Mouse (Mus musculus) layer of hippocampus, postnatal 25 days (tissue): ENCODE data around the gene Tmem45a. TPM values are rescaled to one million over a fixed set of nuclear protein-coding genes. Genes with fewer than 3 reads are reported as not detected.

Source experiments
- DNase-seq, 2 experiments: peaks; one replicate each; pipeline ENCODE4 v3.0.0; 2022; ENCODE audit warnings: mixed read lengths in 2 of 2, low spot score in 1 of 2; ENCODE audit errors: extremely low spot score in 1 of 2
- total RNA-seq, 2 experiments: library from RNA; stranded (reverse); gene quantifications; 2 replicates each; pipeline ENCODE4 v1.2.3; 2021

Tmem45a gene
- total RNA-seq, 2 experiments from 2014 or later, result 0.61 to 0.69 TPM

GRCm38 (mm10) chr16:56799541-56800029 is 86.4 kb downstream of the Tmem45a start:
- no peak for DNase-seq

- DNase-seq, result no peak
These were observed 87.1 kb downstream of the Tmem45a start for GRCm38 (mm10) chr16:56798873-56799272.

GRCm38 (mm10) chr16:56795481-56796139 is 90.4 kb downstream of the Tmem45a start, which contains the start of gene Adgrg7:
Gene Adgrg7 (minus strand): TSS chr16:56795855.
- no peak for DNase-seq

GRCm38 (mm10) chr16:56794383-56795144 is 91.4 kb downstream of the Tmem45a start:
- DNase-seq, result no peak

- DNase-seq, result no peak
These were observed 92.2 kb downstream of the Tmem45a start for GRCm38 (mm10) chr16:56793778-56794177.

GRCm38 (mm10) chr16:56785943-56786342 is 100.0 kb downstream of the Tmem45a start:
- no peak for DNase-seq

GRCm38 (mm10) chr16:56771163-56772105 is 114.5 kb downstream of the Tmem45a start:
- DNase-seq, result peak; percentile 15 to 39

Other genes starting within 250 kb of the Tmem45a start
- 10 to 100 TPM; 58.3 to 60.0 TPM for gene Tfg, start 168.7 kb downstream of the Tmem45a start, total RNA-seq
- gene Adgrg7, start 90.3 kb downstream of the Tmem45a start, total RNA-seq, result not detected
- gene Lnp1, start 41.9 kb upstream of the Tmem45a start, total RNA-seq, result 1 to 10 TPM; 1.2 to 1.6 TPM
- gene Tmem45a2, start 185.2 kb upstream of the Tmem45a start, total RNA-seq, result not detected
- gene Tomm70a, start 235.5 kb upstream of the Tmem45a start, total RNA-seq, result 100 to 1,000 TPM in 1 of 2 experiments, 10 to 100 TPM in 1; 98.8 to 104 TPM